Mouse (Mus musculus) adrenal gland, adult 18-20 months (tissue): Measurements from ENCODE around the gene Baz2a. TPM values are rescaled to one million over a fixed set of nuclear protein-coding genes. Genes with fewer than 3 reads are reported as not detected.

Source experiments
- DNase-seq, 2 experiments: peaks; one replicate each; pipeline ENCODE4 v3.0.0; 2021 to 2022; ENCODE audit warnings: low spot score in 2 of 2
- microRNA-seq, 2 experiments: library from miRNA; unstranded; fragments of <30 nt; microRNA quantifications; one replicate each; pipeline ENCODE4 v1.2.0; 2021; ENCODE audit warnings: borderline number of aligned reads in 2 of 2
- total RNA-seq, 2 experiments: library from RNA; stranded (reverse); gene quantifications; 1 replicate in 1 of 2; 2 replicates in 1 of 2; pipeline ENCODE4 v1.2.3; 2021

Baz2a gene
- total RNA-seq, 2 experiments from 2014 or later: 35.6 to 45.3 TPM

DNA sequence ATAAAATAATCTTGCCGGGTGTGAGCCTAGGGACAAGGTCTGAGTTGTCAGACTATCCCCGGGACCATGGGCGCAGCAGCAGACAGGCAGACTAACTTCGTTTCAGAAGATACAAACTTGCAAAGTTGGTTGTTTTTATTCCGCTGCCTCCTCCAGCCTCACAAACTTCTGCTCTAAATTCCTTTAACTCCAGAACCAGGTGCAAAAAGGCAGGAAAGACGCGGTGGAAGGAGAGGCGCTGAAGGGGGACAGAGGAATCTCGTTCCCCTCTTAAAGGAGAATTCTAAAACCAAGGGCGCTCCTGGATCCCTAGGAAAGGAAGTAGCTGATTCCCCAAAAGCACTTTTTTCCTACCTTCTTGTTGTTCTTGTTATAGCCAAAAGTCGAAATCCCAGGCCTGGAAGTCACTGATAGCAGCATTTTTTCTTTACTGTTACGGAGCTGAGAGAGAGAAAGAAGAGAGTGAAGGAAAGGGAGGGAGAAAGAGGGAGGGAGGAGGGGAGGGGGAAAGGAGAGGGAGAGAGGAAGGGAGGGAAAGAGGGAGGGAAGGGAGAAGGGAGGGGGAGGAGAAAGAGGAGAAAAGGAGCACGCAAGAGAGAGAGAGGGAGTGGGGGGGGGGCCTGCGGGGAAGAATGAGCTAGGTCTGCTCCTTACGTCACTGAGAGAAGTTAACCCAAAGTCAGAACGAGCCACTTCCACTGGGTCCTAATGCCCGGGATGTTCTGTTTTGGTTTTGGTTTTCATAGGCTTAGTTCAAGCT lies 84.8 kb downstream of the Baz2a start:
- peak in 1 of 2 experiments; percentile 26 for DNase-seq

DNA sequence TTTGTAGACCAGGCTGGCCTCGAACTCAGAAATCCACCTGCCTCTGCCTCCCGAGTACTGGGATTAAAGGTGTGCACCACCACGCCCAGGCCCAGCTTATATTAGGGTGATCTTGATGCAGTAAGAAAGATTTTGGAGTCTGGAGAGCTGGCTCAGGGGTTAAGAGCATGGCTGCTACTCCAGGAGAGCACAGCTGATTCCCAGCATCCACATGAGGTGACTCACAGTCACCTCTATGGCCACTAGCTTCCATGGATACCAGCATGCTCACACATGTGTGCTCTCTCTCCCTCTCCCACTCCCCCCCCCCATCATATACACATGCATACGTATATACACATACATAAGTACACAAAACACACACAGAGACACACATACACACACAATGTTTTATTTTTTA lies 85.9 kb downstream of the Baz2a start:
- DNase-seq: no peak

Small RNA genes lying within 50 kb of the gene (microRNA-seq; reads per million reads assigned to microRNA genes)
- 50.1 to 77.8 reads per million in 2 experiments for gene Mir677

Other genes with a start within 250 kb of the Baz2a start
- not detected for gene Rdh19, start 241.6 kb upstream of the Baz2a start, total RNA-seq
- gene Rdh16f2, start 225.1 kb upstream of the Baz2a start, total RNA-seq: under 1 TPM in 1 of 2 experiments, not detected in 1; 0.33 TPM
- not detected for gene Rdh7, start 202.8 kb upstream of the Baz2a start, total RNA-seq
- gene Sdr9c7, start 193.1 kb upstream of the Baz2a start, total RNA-seq: 1 to 10 TPM in 1 of 2 experiments, under 1 TPM in 1; 0.32 to 2.7 TPM
- not detected for gene Hsd17b6, start 84.0 kb upstream of the Baz2a start, total RNA-seq
- gene Prim1, start 76.4 kb upstream of the Baz2a start, total RNA-seq: 1 to 10 TPM; 2.8 to 3.5 TPM
- 100 to 1,000 TPM; 612 to 654 TPM for gene Naca, start 56.0 kb upstream of the Baz2a start, total RNA-seq
- 100 to 1,000 TPM; 228 to 248 TPM for gene Ptges3, start 32.6 kb upstream of the Baz2a start, total RNA-seq
- gene Atp5b, start 8.3 kb upstream of the Baz2a start, total RNA-seq: 1,000 to 10,000 TPM; 2,783 to 4,328 TPM
- 100 to 1,000 TPM in 1 of 2 experiments, 10 to 100 TPM in 1; 90.1 to 106 TPM for gene Rbms2, start 88.7 kb downstream of the Baz2a start, total RNA-seq
- 1 to 10 TPM; 2.9 TPM for gene Gls2, start 102.9 kb downstream of the Baz2a start, total RNA-seq
- gene Spryd4, start 120.2 kb downstream of the Baz2a start, total RNA-seq: 10 to 100 TPM; 15.4 to 17.7 TPM
- gene Mip, start 134.3 kb downstream of the Baz2a start, total RNA-seq: not detected
- 1 to 10 TPM; 3.9 to 5.4 TPM for gene Timeless, start 140.5 kb downstream of the Baz2a start, total RNA-seq
- gene Apon, start 162.5 kb downstream of the Baz2a start, total RNA-seq: not detected
- 10 to 100 TPM in 1 of 2 experiments, under 1 TPM in 1; 0.64 to 10.7 TPM for gene Apof, start 177.1 kb downstream of the Baz2a start, total RNA-seq
- 10 to 100 TPM; 25.8 to 33.0 TPM for gene Stat2, start 179.0 kb downstream of the Baz2a start, total RNA-seq
- gene Il23a, start 207.2 kb downstream of the Baz2a start, total RNA-seq: not detected
- 10 to 100 TPM; 14.5 to 19.1 TPM for gene Pan2, start 211.8 kb downstream of the Baz2a start, total RNA-seq
- 100 to 1,000 TPM; 147 to 165 TPM for gene Cnpy2, start 230.9 kb downstream of the Baz2a start, total RNA-seq
- 100 to 1,000 TPM; 349 to 654 TPM for gene Cs, start 246.2 kb downstream of the Baz2a start, total RNA-seq